Mouse (Mus musculus) brain, embryonic 14.5 days (tissue): ENCODE measurements at regions not wholly inside any gene's neighbourhood (a gene's known extent, or its start where the extent isn't known, plus 50 kb on each side); places are given as distances from the start of the nearest gene placed in this dataset.

Source experiments
- CTCF ChIP-seq: fragments of 200-500 bp; IDR thresholded peaks from 2 replicates; pipeline ENCODE4 v1.5.1; 2012; ENCODE audit warnings: inconsistent platforms, mild to moderate bottlenecking, moderate library complexity, borderline replicate concordance; ENCODE audit not compliant: insufficient read depth, insufficient read length; ENCODE audit errors: extremely low read depth
- POLR2A ChIP-seq: fragments of 200-500 bp; IDR thresholded peaks from 2 replicates; pipeline ENCODE4 v1.6.1; 2012; ENCODE audit warnings: mild to moderate bottlenecking, inconsistent platforms, borderline replicate concordance; ENCODE audit not compliant: poor library complexity, insufficient read depth, insufficient read length, severe bottlenecking; ENCODE audit errors: extremely low read depth

GRCm38 (mm10) chr9:41821401-41821800 lies 302.7 kb downstream of the Sorl1 start:
- no peak for TF ChIP-seq CTCF
- no peak for TF ChIP-seq POLR2A
